25 mouse cellular contexts compared by ENCODE assay signal in the genomic region with DNA sequence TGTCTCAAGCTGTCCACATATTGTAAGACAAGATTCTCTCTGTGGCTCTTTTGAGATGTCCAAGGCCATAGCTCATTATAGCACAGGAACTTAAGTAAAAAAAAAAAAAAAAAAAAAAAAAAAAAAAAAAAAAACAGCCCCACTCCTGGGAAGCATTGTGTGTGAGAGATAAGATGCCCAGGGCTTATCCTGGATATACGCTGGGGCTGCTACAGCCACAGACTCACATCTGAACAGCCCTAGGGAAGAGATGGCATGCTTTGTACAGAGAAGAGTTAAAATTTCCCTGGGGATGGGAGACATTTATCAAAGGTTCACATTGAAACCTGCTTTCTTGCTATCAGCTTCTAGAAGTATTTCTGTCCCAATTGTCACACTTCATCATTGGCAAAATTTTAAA.
DNase-seq lines count a peak whose midpoint lies in the region; ATAC-seq and TF ChIP-seq lines count a peak whose summit lies in the region.
"Had no signal": no experiment of that assay in that cellular context is flagged by ENCODE, and none has a peak within 500 bp of the region (broad histone marks: within the 10 kb centered on the region; RNA-seq: fewer than 3 reads in every experiment).

No protein-coding gene starts in this region.

- TF ChIP-seq EP300 in liver, postnatal 0 days (IDR thresholded peaks at IDR 0.05; ENCODE audit: low read depth): no peak
- no peak for TF ChIP-seq EP300 in liver, embryonic 14.5 days (IDR thresholded peaks at IDR 0.05; ENCODE audit: low read depth)

- ATAC-seq in heart, embryonic 12.5 days (ENCODE audit: insufficient number of reproducible peaks, low FRiP score): no peak
- peak; percentile 88 for ATAC-seq in liver, embryonic 11.5 days (replicated peaks; ENCODE audit: low FRiP score)
- no peak for ATAC-seq in liver, postnatal 0 days
- ATAC-seq in liver, embryonic 14.5 days (ENCODE audit: insufficient read depth): peak; percentile 61
- ATAC-seq in forebrain, embryonic 15.5 days (replicated peaks): no peak
- ATAC-seq: CD4-positive, CD25-positive, alpha-beta regulatory T cell, adult 4 months; forebrain, embryonic 16.5 days; intestine, postnatal 0 days had no signal

- WGBS in heart, embryonic 12.5 days: 4% methylated on average over 1 of the region's 1 CpGs
- WGBS in liver, embryonic 11.5 days: 13% methylated on average over 1 of the region's 1 CpGs
- WGBS in liver, postnatal 0 days (ENCODE audit: insufficient replicate concordance): 28% methylated on average over 1 of the region's 1 CpGs
- WGBS in liver, embryonic 14.5 days (ENCODE audit: insufficient replicate concordance): 4% methylated on average over 1 of the region's 1 CpGs
- WGBS in forebrain, embryonic 15.5 days: 93% methylated on average over 1 of the region's 1 CpGs

- H3K4me2 ChIP-seq in heart, embryonic 12.5 days: no peak overlapping the region
- H3K4me2 ChIP-seq in liver, embryonic 11.5 days: no peak overlapping the region
- no peak overlapping the region for H3K4me2 ChIP-seq in liver, postnatal 0 days (ENCODE audit: low read depth, low read length)
- H3K4me2 ChIP-seq in liver, embryonic 14.5 days (ENCODE audit: low read depth): no peak overlapping the region
- H3K4me2 ChIP-seq in forebrain, embryonic 15.5 days (replicated peaks): no peak overlapping the region
- H3K4me2 ChIP-seq: embryonic facial prominence, embryonic 13.5 days; forebrain, embryonic 12.5 days; heart, embryonic 11.5 days; hindbrain, embryonic 12.5 days; hindbrain, embryonic 15.5 days had no signal

- no peaks in the 10 kb centered on the region for H3K27me3 ChIP-seq in heart, embryonic 12.5 days (replicated peaks)
- no peaks in the 10 kb centered on the region for H3K27me3 ChIP-seq in liver, embryonic 11.5 days (replicated peaks; ENCODE audit: control insufficient read depth, insufficient read depth, low read length)
- H3K27me3 ChIP-seq in liver, postnatal 0 days (ENCODE audit: insufficient read depth, low read length): no peaks in the 10 kb centered on the region
- no peaks in the 10 kb centered on the region for H3K27me3 ChIP-seq in liver, embryonic 14.5 days (ENCODE audit: control insufficient read depth, insufficient read depth, low read length)
- no peaks in the 10 kb centered on the region for H3K27me3 ChIP-seq in forebrain, embryonic 15.5 days
- H3K27me3 ChIP-seq: embryonic facial prominence, embryonic 13.5 days; forebrain, embryonic 12.5 days; hindbrain, embryonic 12.5 days; hindbrain, embryonic 15.5 days had no signal

- no peak overlapping the region for H3K4me3 ChIP-seq in heart, embryonic 12.5 days
- H3K4me3 ChIP-seq in liver, embryonic 11.5 days (ENCODE audit: low read depth, low read length): no peak overlapping the region
- no peak overlapping the region for H3K4me3 ChIP-seq in liver, postnatal 0 days (ENCODE audit: low read depth, low read length)
- H3K4me3 ChIP-seq in liver, embryonic 14.5 days (ENCODE audit: insufficient read depth in 1 of 2, low read depth in 2 of 2, low read length in 2 of 2): no peak overlapping the region
- H3K4me3 ChIP-seq in forebrain, embryonic 15.5 days: no peak overlapping the region
- H3K4me3 ChIP-seq: embryonic facial prominence, embryonic 10.5 days; embryonic facial prominence, embryonic 13.5 days; erythroblast, embryonic 14.5 days; forebrain, embryonic 12.5 days; hindbrain, embryonic 12.5 days; hindbrain, embryonic 15.5 days had no signal

- peaks cover 24% of the 10 kb centered on the region for H3K4me1 ChIP-seq in heart, embryonic 12.5 days (replicated peaks)
- H3K4me1 ChIP-seq in liver, embryonic 11.5 days (replicated peaks; ENCODE audit: control insufficient read depth, insufficient read depth, low read length): no peaks in the 10 kb centered on the region
- H3K4me1 ChIP-seq in liver, postnatal 0 days (ENCODE audit: insufficient read depth): no peaks in the 10 kb centered on the region
- H3K4me1 ChIP-seq in liver, embryonic 14.5 days (replicated peaks; ENCODE audit: control insufficient read depth in 2 of 2, insufficient read depth in 2 of 2, low read length in 1 of 2): peaks cover 0 to 10% of the 10 kb centered on the region in 2 experiments; a peak in 1 of 4 replicates
- H3K4me1 ChIP-seq in forebrain, embryonic 15.5 days: peaks cover 3% of the 10 kb centered on the region; the same call in 1 of the 2 replicates
- H3K4me1 ChIP-seq: embryonic facial prominence, embryonic 13.5 days; forebrain, embryonic 12.5 days had no signal

- no peaks in the 10 kb centered on the region for H3K9me3 ChIP-seq in heart, embryonic 12.5 days (replicated peaks)
- no peaks in the 10 kb centered on the region for H3K9me3 ChIP-seq in liver, embryonic 11.5 days (ENCODE audit: control insufficient read depth, low read length)
- no peaks in the 10 kb centered on the region for H3K9me3 ChIP-seq in liver, postnatal 0 days (ENCODE audit: low read length)
- no peaks in the 10 kb centered on the region for H3K9me3 ChIP-seq in liver, embryonic 14.5 days (ENCODE audit: control insufficient read depth, low read length)
- H3K9me3 ChIP-seq in forebrain, embryonic 15.5 days: no peaks in the 10 kb centered on the region
- H3K9me3 ChIP-seq: embryonic facial prominence, embryonic 10.5 days; embryonic facial prominence, embryonic 13.5 days; forebrain, embryonic 12.5 days; hindbrain, embryonic 12.5 days; hindbrain, embryonic 15.5 days had no signal

- no peaks in the 10 kb centered on the region for H3K36me3 ChIP-seq in heart, embryonic 12.5 days
- no peaks in the 10 kb centered on the region for H3K36me3 ChIP-seq in liver, embryonic 11.5 days (ENCODE audit: control insufficient read depth, insufficient read depth, low read length)
- H3K36me3 ChIP-seq in liver, postnatal 0 days (replicated peaks; ENCODE audit: insufficient read depth, low read length): no peaks in the 10 kb centered on the region
- no peaks in the 10 kb centered on the region for H3K36me3 ChIP-seq in liver, embryonic 14.5 days (replicated peaks; ENCODE audit: control insufficient read depth, insufficient read depth, low read depth)
- H3K36me3 ChIP-seq in forebrain, embryonic 15.5 days: no peaks in the 10 kb centered on the region
- H3K36me3 ChIP-seq: embryonic facial prominence, embryonic 10.5 days; embryonic facial prominence, embryonic 13.5 days; forebrain, embryonic 12.5 days; hindbrain, embryonic 12.5 days; hindbrain, embryonic 15.5 days had no signal

- DNase-seq in heart, adult 18-20 months: no peak
- no peak for DNase-seq in liver, embryonic 11.5 days (ENCODE audit: low spot score)
- no peak for DNase-seq in liver, postnatal 0 days
- no peak for DNase-seq in liver, embryonic 14.5 days (ENCODE audit: low read depth in 3 of 3, low spot score in 3 of 3)
- DNase-seq: adrenal gland, adult 2 months; adrenal gland, postnatal 14 days; cerebellum, adult 11 months; cerebellum, adult 2 months; cerebellum, adult 9-11 months; cerebellum, postnatal 36 days; embryo, embryonic 11 days; gastrocnemius, postnatal 10 days; gastrocnemius, postnatal 36 days had no signal

- TF ChIP-seq CTCF in liver, postnatal 0 days (IDR thresholded peaks at IDR 0.05; ENCODE audit: low read depth): no peak
- no peak for TF ChIP-seq CTCF in liver, embryonic 14.5 days (IDR thresholded peaks at IDR 0.05; ENCODE audit: low read depth)

- peak overlapping the region; percentile 65; the same call in 1 of the 2 replicates for H3K27ac ChIP-seq in heart, embryonic 12.5 days (ENCODE audit: poor library complexity, severe bottlenecking)
- H3K27ac ChIP-seq in liver, embryonic 11.5 days (ENCODE audit: low read depth, low read length): no peak overlapping the region
- no peak overlapping the region for H3K27ac ChIP-seq in liver, postnatal 0 days (ENCODE audit: low read depth)
- H3K27ac ChIP-seq in liver, embryonic 14.5 days: no peak overlapping the region
- no peak overlapping the region for H3K27ac ChIP-seq in forebrain, embryonic 15.5 days (replicated peaks)
- H3K27ac ChIP-seq: embryonic facial prominence, embryonic 10.5 days; embryonic facial prominence, embryonic 13.5 days; forebrain, embryonic 12.5 days; hindbrain, embryonic 12.5 days; hindbrain, embryonic 15.5 days had no signal

- H3K9ac ChIP-seq in heart, embryonic 12.5 days: no peak overlapping the region
- H3K9ac ChIP-seq in liver, embryonic 11.5 days (ENCODE audit: low read depth, low read length): no peak overlapping the region
- H3K9ac ChIP-seq in liver, postnatal 0 days (replicated peaks): no peak overlapping the region
- H3K9ac ChIP-seq in liver, embryonic 14.5 days (replicated peaks): no peak overlapping the region
- H3K9ac ChIP-seq in forebrain, embryonic 15.5 days (replicated peaks): no peak overlapping the region
- H3K9ac ChIP-seq: embryonic facial prominence, embryonic 13.5 days; forebrain, embryonic 12.5 days; hindbrain, embryonic 12.5 days; hindbrain, embryonic 15.5 days had no signal

Comparison
In these comparisons a context has a peak if more than half of its experiments do, and no peak if none do; other contexts are left out.
1. ATAC-seq: peak in liver, embryonic 11.5 days (single experiment) and liver, embryonic 14.5 days (single experiment); none in heart, embryonic 12.5 days (single experiment), liver, postnatal 0 days (single experiment) and forebrain, embryonic 15.5 days (single experiment).